Mouse (Mus musculus) heart, postnatal 36 days (tissue): ENCODE measurements around the gene Clcn5. TPM values are rescaled to one million over a fixed set of nuclear protein-coding genes. Genes with fewer than 3 reads are reported as not detected.

ENCODE experiments used
- DNase-seq, 2 experiments: peaks; one replicate each; pipeline ENCODE4 v3.0.0; 2021 to 2022
- intact Hi-C: fragments of 180-260 bp; cut with DNase I; formaldehyde crosslinking; loops from one replicate; pipeline ENCODE4 v1.15.1; 2025
- total RNA-seq, 2 experiments: library from RNA; stranded (reverse); gene quantifications; 2 replicates each; pipeline ENCODE4 v1.2.3; 2021

Gene Clcn5
- 1 to 10 TPM; 2.4 to 4.3 TPM for total RNA-seq

- DNase-seq, result peak; percentile 91
- intact Hi-C loops, result loop anchor here (5.0 to 10.0 kb wide), 2 partner anchors 132 to 394 kb away; no protein-coding TSS in a partner anchor
These were observed at the start of gene Clcn5 for GRCm38 (mm10) chrX:7319089-7319721. Gene Clcn5 (minus strand): TSS chrX:7319358.

GRCm38 (mm10) chrX:7325455-7325854, 6.3 kb upstream of the Clcn5 start:
- DNase-seq, result no peak
- intact Hi-C loops, result loop anchor here (2.0 to 10.0 kb wide), 4 partner anchors 249 to 459 kb away; partner anchors contain the start of genes Foxp3, Gpkow, Gripap1 and Ppp1r3f

GRCm38 (mm10) chrX:7322288-7322687, 3.1 kb upstream of the Clcn5 start:
- intact Hi-C loops, result loop anchor here (1.0 to 10.0 kb wide), 5 partner anchors 55 to 463 kb away; partner anchors contain the start of genes Foxp3, Gpkow, Gripap1 and Ppp1r3f
- DNase-seq, result peak; percentile 53 to 67

GRCm38 (mm10) chrX:7320571-7320970, 1.4 kb upstream of the Clcn5 start:
- intact Hi-C loops, result loop anchor here (5.0 to 10.0 kb wide), 4 partner anchors 57 to 464 kb away; partner anchors contain the start of genes Foxp3, Gpkow, Gripap1 and Ppp1r3f
- DNase-seq, result no peak

GRCm38 (mm10) chrX:7318551-7319025, 570 bp downstream of the Clcn5 start:
- intact Hi-C loops, result loop anchor here (5.0 to 10.0 kb wide), 2 partner anchors 131 to 394 kb away; no protein-coding TSS in a partner anchor
- peak in 1 of 2 experiments; percentile 10 for DNase-seq

- intact Hi-C loops, result loop anchor here (5.0 to 10.0 kb wide), 2 partner anchors 128 to 390 kb away; no protein-coding TSS in a partner anchor
These were observed 4.0 kb downstream of the Clcn5 start for GRCm38 (mm10) chrX:7315115-7315514.

GRCm38 (mm10) chrX:7314645-7315044, 4.5 kb downstream of the Clcn5 start:
- intact Hi-C loops, result loop anchor here (5.0 to 10.0 kb wide), 2 partner anchors 127 to 390 kb away; no protein-coding TSS in a partner anchor

More at GRCm38 (mm10) chrX:7315115-7315514, 4.0 kb downstream of the Clcn5 start:
- DNase-seq, result no peak

GRCm38 (mm10) chrX:7308242-7308641, 10.9 kb downstream of the Clcn5 start:
- no peak for DNase-seq
- intact Hi-C loops, result no loop called here

More at GRCm38 (mm10) chrX:7314645-7315044, 4.5 kb downstream of the Clcn5 start:
- DNase-seq, result no peak

GRCm38 (mm10) chrX:7306861-7307260, 12.3 kb downstream of the Clcn5 start:
- intact Hi-C loops, result no loop called here
- DNase-seq, result no peak

GRCm38 (mm10) chrX:7292981-7293380, 26.2 kb downstream of the Clcn5 start:
- intact Hi-C loops, result no loop called here
- DNase-seq, result no peak

GRCm38 (mm10) chrX:7292151-7292768, 26.9 kb downstream of the Clcn5 start:
- no peak for DNase-seq
- intact Hi-C loops, result no loop called here

- intact Hi-C loops, result no loop called here
These were observed 30.2 kb downstream of the Clcn5 start for GRCm38 (mm10) chrX:7288976-7289375.

GRCm38 (mm10) chrX:7287051-7287734, 32.0 kb downstream of the Clcn5 start:
- no peak for DNase-seq
- intact Hi-C loops, result no loop called here

More at GRCm38 (mm10) chrX:7288976-7289375, 30.2 kb downstream of the Clcn5 start:
- DNase-seq, result no peak

- DNase-seq, result no peak
- intact Hi-C loops, result no loop called here
These were observed 36.5 kb downstream of the Clcn5 start for GRCm38 (mm10) chrX:7282636-7283035.

- intact Hi-C loops, result no loop called here
- DNase-seq, result no peak
These were observed 39.4 kb downstream of the Clcn5 start for GRCm38 (mm10) chrX:7279722-7280121.

- intact Hi-C loops, result no loop called here
These were observed 42.6 kb downstream of the Clcn5 start for GRCm38 (mm10) chrX:7276564-7276963.

GRCm38 (mm10) chrX:7261149-7261548, 58.0 kb downstream of the Clcn5 start:
- no peak for DNase-seq
- intact Hi-C loops, result no loop called here

More at GRCm38 (mm10) chrX:7276564-7276963, 42.6 kb downstream of the Clcn5 start:
- DNase-seq, result no peak

- no peak for DNase-seq
- intact Hi-C loops, result no loop called here
These were observed 58.6 kb downstream of the Clcn5 start for GRCm38 (mm10) chrX:7260400-7261113.

- intact Hi-C loops, result no loop called here
- no peak for DNase-seq
These were observed 59.4 kb downstream of the Clcn5 start for GRCm38 (mm10) chrX:7259718-7260117.

GRCm38 (mm10) chrX:7256022-7256421, 63.1 kb downstream of the Clcn5 start:
- intact Hi-C loops, result no loop called here
- DNase-seq, result no peak
